Mouse (Mus musculus): ENCODE results near the gene Acp5.

DNA sequence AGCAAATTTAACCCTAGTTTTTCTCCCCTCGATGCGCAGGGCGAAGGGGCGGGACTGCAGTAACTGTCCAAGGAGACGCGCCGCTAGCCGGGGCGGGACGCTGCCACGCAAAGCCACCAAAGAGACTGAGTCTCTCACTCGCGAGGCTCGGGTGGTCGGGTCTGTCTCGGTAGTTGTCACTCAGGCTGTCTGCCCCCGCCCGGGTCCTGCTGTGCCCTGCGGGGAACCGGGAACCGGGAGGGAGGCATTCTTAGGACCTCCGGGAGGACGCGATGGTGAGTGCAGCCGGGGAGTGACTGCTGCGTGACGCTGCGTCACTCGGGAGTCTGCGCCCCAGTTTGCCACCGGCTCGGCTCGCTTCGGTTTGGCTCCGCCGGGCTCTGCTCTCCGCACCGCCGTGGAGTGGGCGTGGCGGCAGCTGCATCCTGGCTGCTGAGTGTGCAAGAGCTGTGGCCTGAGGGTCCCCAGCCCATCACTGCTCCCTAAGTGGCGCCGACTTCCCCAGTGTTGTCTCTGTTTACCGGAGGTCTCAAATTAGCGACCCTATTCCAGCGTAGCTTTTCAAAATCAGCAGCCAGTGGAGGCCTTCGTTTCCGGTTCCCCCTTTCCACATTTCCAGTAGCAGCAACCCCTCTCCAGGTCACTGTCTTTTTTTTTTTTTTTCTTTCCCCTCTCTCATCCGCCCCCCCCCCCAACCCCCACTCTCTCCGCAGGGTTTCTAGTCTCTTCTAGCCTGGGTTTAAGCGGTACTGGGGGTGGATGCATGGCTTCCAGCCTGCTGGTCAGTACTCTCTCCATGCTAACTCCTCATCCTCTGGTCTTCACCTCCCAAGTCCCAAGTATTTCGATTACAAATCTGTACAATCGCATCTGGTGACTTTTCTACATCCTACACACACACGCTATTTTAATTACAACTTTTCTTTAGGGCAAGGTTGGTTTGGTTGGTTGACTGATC lies 29.5 kb upstream of the Acp5 start:
- no peak for TF ChIP-seq POLR2A (IDR thresholded peaks at IDR 0.05; ENCODE audit: insufficient read depth, low read depth, low read length)
- TF ChIP-seq CTCF (IDR thresholded peaks at IDR 0.05), result no peak

Data from heart, adult 2 months (tissue).